Mouse (Mus musculus) limb, embryonic 15.5 days (tissue): ENCODE results near the gene Ddx27. TPM values are rescaled to one million over a fixed set of nuclear protein-coding genes. Genes with fewer than 3 reads are reported as not detected.

Experiments used
- ATAC-seq: fragments of 200-750 bp; cut with Nextera tagmentation; 2 replicates; pipeline ENCODE4 v1.8.0; 2017; ENCODE audit warnings: low read depth, moderate TSS enrichment; ENCODE audit not compliant: insufficient number of reproducible peaks, low FRiP score, low TSS enrichment
- H3K27ac ChIP-seq: fragments of 300-500 bp; sonication (generic); 2 replicates; pipeline ENCODE4 v1.5.1; 2015; ENCODE audit warnings: moderate library complexity, mild to moderate bottlenecking, inconsistent platforms
- H3K27me3 ChIP-seq: fragments of 300-500 bp; sonication (generic); 2 replicates; pipeline ENCODE4 v1.6.1; 2015; ENCODE audit warnings: inconsistent platforms
- H3K36me3 ChIP-seq: fragments of 300-500 bp; sonication (generic); 2 replicates; pipeline ENCODE4 v1.6.1; 2015; ENCODE audit warnings: inconsistent platforms
- H3K4me1 ChIP-seq: fragments of 300-500 bp; sonication (generic); 2 replicates; pipeline ENCODE4 v1.6.1; 2015; ENCODE audit warnings: inconsistent platforms
- H3K4me2 ChIP-seq: fragments of 300-500 bp; sonication (generic); 2 replicates; pipeline ENCODE4 v1.6.1; 2015; ENCODE audit warnings: mild to moderate bottlenecking, inconsistent platforms
- H3K4me3 ChIP-seq: fragments of 300-500 bp; sonication (generic); 2 replicates; pipeline ENCODE4 v1.5.1; 2015; ENCODE audit warnings: mild to moderate bottlenecking, inconsistent platforms
- H3K9ac ChIP-seq: fragments of 300-500 bp; sonication (generic); 2 replicates; pipeline ENCODE4 v1.6.1; 2015; ENCODE audit warnings: inconsistent platforms
- H3K9me3 ChIP-seq: fragments of 300-500 bp; sonication (generic); 2 replicates; pipeline ENCODE4 v1.6.1; 2016; ENCODE audit warnings: inconsistent platforms
- WGBS: fragments of 180-500 bp; shearing (Covaris S2); methylation state at CpG from one replicate; pipeline ENCODE4 v1.1.7; 2015; 5-methylcytosine and 5-hydroxymethylcytosine counted together
- polyA plus RNA-seq: library from polyadenylated mRNA; unstranded; fragments of >200 nt; fragmentation: Nextera tagmentation; extraction: Ambion mirVana; gene quantifications from 2 replicates; pipeline ENCODE4 v1.2.1, GENCODE M21; 2015

The Ddx27 gene
- polyA plus RNA-seq, 1 experiment from 2014 or later: 45.3 TPM

DNA sequence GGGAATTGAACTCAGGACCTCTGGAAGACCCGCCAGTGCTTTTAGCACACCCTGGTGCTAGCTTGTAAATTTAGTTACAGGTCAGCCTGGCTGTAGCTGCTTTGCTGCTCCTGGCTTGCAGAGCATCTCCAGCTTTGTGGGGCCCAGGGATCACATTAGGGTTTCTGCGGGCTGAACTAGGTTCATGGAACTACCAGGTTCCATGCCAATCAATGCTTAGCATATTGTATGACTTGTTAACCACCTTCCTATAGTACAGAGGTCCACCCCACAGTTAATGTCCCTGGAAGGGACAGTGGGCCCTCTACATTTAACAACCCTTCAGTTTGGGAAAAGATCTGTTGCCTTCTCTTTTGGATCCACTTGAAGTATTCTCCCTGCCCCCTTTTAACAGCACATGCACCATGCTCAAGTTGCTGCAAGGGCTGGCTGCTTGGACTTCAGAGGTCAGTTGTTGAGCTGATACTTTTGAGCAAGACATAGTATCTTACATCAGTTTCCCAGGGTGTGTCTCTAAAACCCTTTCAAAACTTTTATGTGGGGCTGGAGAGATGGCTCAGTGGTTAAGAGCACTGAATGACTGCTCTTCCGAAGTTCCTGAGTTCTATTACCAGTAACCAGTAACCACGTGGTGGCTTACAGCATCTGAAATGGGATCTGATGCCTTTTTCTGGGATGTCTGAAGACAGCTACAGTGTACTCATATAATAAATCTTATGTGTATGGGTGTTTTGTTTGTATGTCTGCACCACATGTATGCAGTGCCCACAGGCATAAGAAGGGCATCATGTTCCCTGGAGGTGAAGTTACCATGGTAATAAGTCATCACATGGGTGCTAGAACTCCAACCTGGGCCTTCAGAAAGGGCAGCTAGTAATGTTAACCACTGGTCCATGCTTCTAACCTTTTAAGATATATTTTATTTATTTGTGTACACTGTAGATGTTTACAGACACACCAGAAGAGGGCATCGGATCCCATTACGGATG is 51.8 kb downstream of the Ddx27 start:
- no peak for ATAC-seq
- H3K27me3 ChIP-seq: no peaks in the 10 kb centered on the region
- H3K9ac ChIP-seq: no peak overlapping the region
- peak overlapping the region; percentile 54; the same call in 1 of the 2 replicates for H3K27ac ChIP-seq
- peaks cover 23% of the 10 kb centered on the region for H3K36me3 ChIP-seq
- no peak overlapping the region for H3K4me3 ChIP-seq
- 35% methylated on average over 6 of the region's 6 CpGs for WGBS
- no peak overlapping the region for H3K4me2 ChIP-seq
- no peaks in the 10 kb centered on the region for H3K9me3 ChIP-seq
- peaks cover 22% of the 10 kb centered on the region for H3K4me1 ChIP-seq

DNA sequence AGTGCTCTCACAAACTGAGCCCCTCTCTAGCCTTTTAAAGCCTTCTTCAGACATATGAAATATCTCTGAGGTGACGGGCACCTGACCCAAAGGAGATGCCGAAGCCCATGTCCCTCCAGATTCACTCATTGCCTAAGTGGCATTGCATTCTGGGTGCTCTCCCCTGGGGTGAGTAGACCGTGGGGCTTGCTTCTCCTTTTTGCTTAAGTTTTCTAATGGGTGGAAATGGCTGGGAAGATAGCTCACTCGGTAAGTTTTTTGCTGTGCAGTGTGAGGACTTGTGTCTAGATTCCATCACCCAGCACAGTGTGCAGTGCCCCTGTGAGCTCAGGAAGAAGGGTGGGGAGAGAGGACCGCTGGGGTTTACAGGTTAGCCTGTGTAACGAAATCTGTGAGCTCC is 52.6 kb downstream of the Ddx27 start:
- H3K27me3 ChIP-seq: no peaks in the 10 kb centered on the region
- no peak overlapping the region for H3K9ac ChIP-seq
- ATAC-seq: no peak
- 37% methylated on average over 6 of the region's 6 CpGs for WGBS
- H3K4me1 ChIP-seq: peaks cover 25% of the 10 kb centered on the region
- H3K4me2 ChIP-seq: no peak overlapping the region
- H3K27ac ChIP-seq: peak overlapping the region; percentile 38; the same call in 1 of the 2 replicates
- H3K36me3 ChIP-seq: peaks cover 23% of the 10 kb centered on the region
- no peak overlapping the region for H3K4me3 ChIP-seq
- no peaks in the 10 kb centered on the region for H3K9me3 ChIP-seq

DNA sequence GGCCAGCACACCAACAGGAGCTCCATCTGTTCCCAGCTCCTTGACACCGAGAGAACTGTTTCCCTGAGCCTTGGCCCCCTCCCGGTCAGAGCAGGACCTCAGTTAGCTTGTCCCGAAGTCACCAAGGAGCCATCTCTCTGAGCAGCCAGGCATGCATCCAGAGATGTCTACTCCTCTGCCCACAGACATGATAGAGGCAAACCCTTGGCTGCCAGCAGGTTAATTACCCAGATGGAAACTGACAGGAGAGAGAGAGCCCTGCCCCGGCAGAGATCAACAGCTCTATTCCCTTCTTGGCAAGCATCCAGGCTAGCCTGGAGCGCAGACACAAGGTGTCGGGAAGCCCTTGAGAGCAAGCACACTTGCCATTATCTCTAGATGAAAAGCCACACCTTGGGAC is 55.3 kb downstream of the Ddx27 start:
- Histone ChIP-seq H3K4me2 (no peak overlapping the region), H3K27me3 (no peaks in the 10 kb centered on the region), H3K9me3 (no peaks in the 10 kb centered on the region), H3K27ac (no peak overlapping the region), H3K4me3 (no peak overlapping the region), H3K9ac (no peak overlapping the region), H3K4me1 (peaks cover 19% of the 10 kb centered on the region; the same call in 1 of the 2 replicates), H3K36me3 (peaks cover 14% of the 10 kb centered on the region)
- 64% methylated on average over 6 of the region's 6 CpGs for WGBS
- ATAC-seq: no peak

DNA sequence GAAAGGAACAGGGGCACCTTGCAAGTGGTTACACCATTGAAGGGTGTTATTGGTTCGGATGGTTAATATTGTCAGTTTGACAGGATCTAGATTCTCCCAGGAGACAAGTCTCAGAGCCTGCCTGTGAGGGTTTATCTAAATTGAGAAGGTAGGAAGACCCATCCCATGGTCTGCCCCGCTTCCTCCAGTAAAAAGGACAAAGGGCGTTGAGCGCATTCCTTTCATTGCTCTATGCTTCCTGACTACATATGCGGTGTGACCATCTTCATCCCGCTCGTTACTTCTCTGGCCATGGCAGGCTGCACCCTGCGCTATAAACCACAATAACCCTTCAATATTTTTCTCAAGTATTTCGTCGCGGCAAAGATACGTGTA is 56.3 kb downstream of the Ddx27 start:
- 19% methylated on average over 12 of the region's 12 CpGs for WGBS
- H3K27ac ChIP-seq: peak overlapping the region; percentile 71; the same call in 1 of the 2 replicates
- H3K9me3 ChIP-seq: no peaks in the 10 kb centered on the region
- H3K9ac ChIP-seq: peak overlapping the region; percentile 39; the same call in 1 of the 2 replicates
- no peaks in the 10 kb centered on the region for H3K27me3 ChIP-seq
- H3K4me1 ChIP-seq: peaks cover 13% of the 10 kb centered on the region; the same call in 1 of the 2 replicates
- peak overlapping the region; percentile 77 for H3K4me2 ChIP-seq
- H3K36me3 ChIP-seq: peaks cover 6% of the 10 kb centered on the region; the same call in 1 of the 2 replicates
- ATAC-seq: no peak
- peak overlapping the region; percentile 52 for H3K4me3 ChIP-seq

DNA sequence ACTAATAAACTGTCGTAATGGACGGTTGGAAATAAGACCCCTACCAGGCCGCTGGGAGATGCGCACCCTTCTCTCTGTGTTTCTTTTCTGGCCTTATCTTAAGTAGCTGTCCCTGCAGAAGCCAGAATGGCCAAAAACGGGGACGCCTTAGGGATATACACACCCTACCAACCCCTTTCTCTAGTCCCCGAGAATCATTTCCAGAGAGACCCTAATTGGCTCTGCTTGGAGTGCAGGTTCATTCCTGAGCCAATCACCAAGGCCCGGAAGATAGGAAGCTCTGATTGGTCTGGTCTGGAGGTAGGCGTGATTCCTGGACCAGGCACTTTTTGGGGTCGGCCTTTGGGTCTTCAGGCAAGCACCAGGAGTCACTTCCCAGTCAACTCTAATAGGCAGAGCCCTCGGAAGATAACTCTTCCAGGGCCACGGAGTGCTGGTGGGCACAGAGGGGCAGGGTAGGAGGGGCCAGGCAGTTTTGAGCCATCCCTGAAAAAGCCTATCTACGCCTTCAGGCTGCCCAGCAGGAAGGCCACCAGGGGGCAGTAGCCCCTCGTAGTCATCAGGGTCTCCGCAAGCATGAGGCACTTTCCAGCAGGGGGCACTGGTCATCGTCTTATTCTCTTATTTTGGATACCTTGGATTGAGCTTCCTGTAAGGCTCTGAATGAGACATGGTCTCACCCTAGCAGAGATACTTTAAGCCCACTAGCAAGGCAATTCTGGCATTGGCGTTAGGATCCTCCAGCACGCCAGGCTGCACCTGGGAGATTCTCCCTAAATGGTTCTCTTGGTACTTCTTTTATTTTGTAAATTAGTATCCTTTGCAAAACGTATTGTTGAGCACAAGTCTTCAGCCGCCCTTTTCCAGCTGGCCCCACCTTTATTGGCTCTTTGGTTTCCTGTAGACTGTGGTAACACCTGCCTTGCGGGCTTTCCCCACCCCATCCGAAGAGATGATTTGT is 56.9 kb downstream of the Ddx27 start:
- ATAC-seq: peak; percentile 90
- Histone ChIP-seq H3K9ac (peak overlapping the region; percentile 39; the same call in 1 of the 2 replicates), H3K4me2 (peak overlapping the region; percentile 77), H3K4me3 (peak overlapping the region; percentile 52), H3K27me3 (no peaks in the 10 kb centered on the region), H3K27ac (peak overlapping the region; percentile 71), H3K4me1 (peaks cover 13% of the 10 kb centered on the region; the same call in 1 of the 2 replicates), H3K9me3 (no peaks in the 10 kb centered on the region), H3K36me3 (0 out of 2 replicates have a peak, but pooled peaks cover under 1% of the 10 kb centered on the region)
- 7% methylated on average over 22 of the region's 22 CpGs for WGBS

DNA sequence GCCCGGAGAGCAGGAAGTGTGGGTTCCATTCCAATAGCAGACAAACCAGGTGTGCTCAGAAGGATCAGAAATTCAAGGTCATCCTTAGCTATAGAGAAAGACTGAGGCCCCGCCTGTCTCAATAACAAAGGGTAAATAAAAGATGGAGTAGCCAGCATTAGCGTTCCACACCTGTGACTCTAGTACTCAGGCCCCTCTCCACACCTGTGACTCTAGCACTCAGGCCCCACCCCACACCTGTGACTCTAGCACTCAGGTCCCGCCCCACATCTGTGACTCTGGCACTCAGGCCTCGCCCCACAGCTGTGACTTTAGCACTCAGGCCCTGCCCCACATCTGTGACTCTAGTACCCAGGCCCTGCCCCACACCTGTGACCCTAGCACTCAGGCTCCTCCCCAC is 59.6 kb downstream of the Ddx27 start:
- Histone ChIP-seq H3K36me3 (no peaks in the 10 kb centered on the region), H3K4me2 (no peak overlapping the region), H3K4me3 (no peak overlapping the region), H3K27me3 (no peaks in the 10 kb centered on the region), H3K9ac (no peak overlapping the region), H3K27ac (no peak overlapping the region), H3K9me3 (no peaks in the 10 kb centered on the region), H3K4me1 (peaks cover 27% of the 10 kb centered on the region)
- no peak for ATAC-seq
- 89% methylated on average over 5 of the region's 5 CpGs for WGBS

DNA sequence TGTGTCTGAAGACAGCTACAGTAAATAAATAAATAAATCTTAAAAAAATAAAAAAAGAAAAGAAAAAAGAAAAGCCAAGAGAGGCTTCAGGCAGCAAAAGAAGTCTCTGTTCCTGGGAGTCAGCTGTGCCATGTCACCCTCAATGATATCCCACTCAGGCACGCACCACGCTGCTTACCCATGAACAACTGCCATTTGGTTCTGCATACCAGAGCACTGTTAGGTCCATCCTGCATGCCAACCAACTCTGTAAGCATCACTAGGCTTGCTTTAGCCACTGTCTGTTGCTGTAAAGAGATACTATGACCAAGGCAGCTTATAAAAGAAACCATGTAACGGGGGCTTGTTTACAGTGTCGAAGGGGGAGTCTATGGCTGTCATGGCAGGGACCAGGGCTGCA is 61.4 kb downstream of the Ddx27 start:
- no peak overlapping the region for H3K27ac ChIP-seq
- H3K4me1 ChIP-seq: peaks cover 31% of the 10 kb centered on the region
- H3K36me3 ChIP-seq: no peaks in the 10 kb centered on the region
- H3K9ac ChIP-seq: no peak overlapping the region
- ATAC-seq: no peak
- 86% methylated on average over 4 of the region's 4 CpGs for WGBS
- no peak overlapping the region for H3K4me2 ChIP-seq
- no peaks in the 10 kb centered on the region for H3K27me3 ChIP-seq
- H3K9me3 ChIP-seq: no peaks in the 10 kb centered on the region
- no peak overlapping the region for H3K4me3 ChIP-seq

DNA sequence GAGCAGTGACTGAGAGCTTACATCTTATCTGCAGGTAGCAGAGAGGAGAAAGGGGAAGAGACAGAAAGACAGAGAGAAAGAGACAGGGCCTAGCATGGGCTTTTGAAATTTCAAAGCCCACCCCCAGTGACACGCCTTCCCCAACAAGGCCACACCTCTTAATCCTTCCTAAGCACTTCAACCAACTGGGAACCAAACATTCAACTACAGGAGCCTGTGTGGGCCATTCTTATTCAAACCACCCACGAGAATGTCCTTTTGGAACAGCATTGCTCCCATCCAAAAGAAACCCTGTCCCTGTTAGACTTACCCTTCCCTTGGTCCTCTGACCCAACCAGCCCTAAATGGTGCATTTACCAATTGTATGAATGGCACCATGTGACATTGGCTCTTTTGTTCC is 61.8 kb downstream of the Ddx27 start:
- H3K36me3 ChIP-seq: no peaks in the 10 kb centered on the region
- WGBS: 72% methylated on average over 2 of the region's 2 CpGs

DNA sequence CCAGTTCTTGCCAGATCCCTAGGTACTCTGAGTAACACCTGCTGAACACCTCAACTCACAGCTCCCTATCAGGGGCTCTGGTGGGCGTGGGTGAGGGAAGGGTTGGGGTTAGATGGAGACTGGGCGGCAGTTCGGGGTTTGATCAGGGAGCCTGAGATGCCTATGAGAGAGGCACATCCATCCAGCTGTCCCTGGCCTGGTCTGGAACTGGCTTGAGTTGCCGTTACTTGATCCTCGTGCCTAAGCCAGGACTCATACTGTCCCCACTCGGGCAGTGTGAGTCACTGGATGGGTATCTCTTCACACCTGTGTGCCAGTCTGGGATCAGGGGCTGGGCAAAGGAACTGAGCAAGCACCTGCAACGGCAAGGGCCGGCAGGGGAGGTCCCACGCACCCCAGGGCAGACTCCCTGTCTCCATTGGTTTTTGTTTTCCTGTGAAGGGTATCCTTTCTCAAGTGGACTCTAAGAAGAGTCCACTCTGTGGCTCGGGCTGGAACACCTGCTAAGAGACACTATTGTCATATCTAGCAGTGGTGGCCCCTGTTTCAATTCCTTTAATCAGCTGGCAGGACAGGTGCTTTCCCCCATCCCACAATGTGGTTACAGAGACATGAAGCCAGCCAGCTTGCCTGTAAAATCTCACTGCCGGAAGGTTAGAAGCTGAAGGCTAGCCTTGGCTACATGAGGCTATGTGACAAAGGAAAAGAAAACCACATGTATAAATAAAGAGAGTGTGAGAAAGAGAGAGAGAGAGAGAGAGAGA is 62.4 kb downstream of the Ddx27 start:
- H3K4me3 ChIP-seq: no peak overlapping the region
- H3K36me3 ChIP-seq: no peaks in the 10 kb centered on the region
- H3K9ac ChIP-seq: no peak overlapping the region
- 71% methylated on average over 11 of the region's 11 CpGs for WGBS
- no peak overlapping the region for H3K4me2 ChIP-seq
- no peak overlapping the region for H3K27ac ChIP-seq
- no peaks in the 10 kb centered on the region for H3K9me3 ChIP-seq
- ATAC-seq: no peak
- H3K4me1 ChIP-seq: peaks cover 25% of the 10 kb centered on the region
- H3K27me3 ChIP-seq: no peaks in the 10 kb centered on the region

More for the DNA sequence above, 61.8 kb downstream of the Ddx27 start:
- Histone ChIP-seq H3K9ac (no peak overlapping the region), H3K27me3 (no peaks in the 10 kb centered on the region), H3K4me3 (no peak overlapping the region), H3K9me3 (no peaks in the 10 kb centered on the region), H3K27ac (no peak overlapping the region), H3K4me2 (no peak overlapping the region), H3K4me1 (peaks cover 28% of the 10 kb centered on the region)
- ATAC-seq: no peak

DNA sequence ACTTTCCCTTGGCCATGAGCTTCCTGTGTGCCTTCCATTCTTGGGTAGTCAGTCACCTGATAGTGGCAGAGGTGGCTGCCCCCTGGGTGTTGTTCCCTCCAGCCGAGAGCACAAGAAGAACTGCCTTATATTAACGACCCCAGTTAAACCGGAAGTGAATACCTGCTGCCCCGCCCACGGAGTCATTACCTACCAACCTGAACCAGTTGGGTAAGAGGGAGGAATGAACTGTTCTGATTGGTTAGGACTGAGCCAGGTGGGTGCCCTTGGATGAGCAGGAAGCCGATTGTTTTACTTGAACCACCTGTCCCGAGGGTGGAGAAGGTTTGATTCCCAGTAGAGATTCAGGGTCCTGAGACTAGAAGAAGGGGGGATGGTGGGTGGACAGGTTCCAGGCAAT is 63.5 kb downstream of the Ddx27 start:
- Histone ChIP-seq H3K4me1 (peaks cover 23% of the 10 kb centered on the region), H3K27me3 (no peaks in the 10 kb centered on the region), H3K4me3 (no peak overlapping the region), H3K27ac (no peak overlapping the region), H3K9ac (no peak overlapping the region), H3K36me3 (no peaks in the 10 kb centered on the region), H3K4me2 (no peak overlapping the region), H3K9me3 (no peaks in the 10 kb centered on the region)
- ATAC-seq: no peak
- 36% methylated on average over 7 of the region's 7 CpGs for WGBS

DNA sequence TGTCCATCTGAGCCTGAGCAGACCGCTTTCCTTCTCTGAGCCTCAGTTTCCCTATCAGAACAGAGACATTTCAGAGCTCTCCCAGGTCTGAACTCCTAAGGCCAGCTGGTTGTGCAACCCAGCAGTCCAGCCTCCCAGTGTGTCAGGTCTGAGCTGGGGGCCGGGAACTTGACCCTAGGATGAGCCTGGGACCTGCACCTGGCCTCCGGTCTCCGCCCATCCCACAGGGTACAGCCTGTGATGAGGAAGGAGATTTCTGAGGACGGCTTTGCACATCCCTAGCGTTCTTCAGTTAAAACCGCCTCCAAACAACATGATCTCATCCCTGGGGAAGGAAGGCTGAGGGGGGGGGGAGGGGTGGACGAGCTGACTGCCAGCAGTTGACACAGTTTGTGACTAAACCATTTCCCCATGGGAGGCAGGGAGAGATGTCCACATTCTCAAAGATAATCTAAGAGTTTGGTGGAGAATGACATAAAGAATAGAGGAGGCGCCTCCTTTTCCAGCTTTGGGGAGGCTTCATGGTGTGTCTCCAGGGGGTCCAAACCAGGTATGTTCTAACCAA is 64.0 kb downstream of the Ddx27 start:
- Histone ChIP-seq H3K4me3 (no peak overlapping the region), H3K27ac (0 out of 2 replicates have a peak overlapping the region, but pooled peaks have one; percentile 33), H3K36me3 (no peaks in the 10 kb centered on the region), H3K4me1 (peaks cover 23% of the 10 kb centered on the region), H3K4me2 (no peak overlapping the region), H3K27me3 (no peaks in the 10 kb centered on the region), H3K9me3 (no peaks in the 10 kb centered on the region), H3K9ac (no peak overlapping the region)
- ATAC-seq: 0 out of 2 replicates have a peak, but pooled peaks have one; percentile 35
- WGBS: 51% methylated on average over 9 of the region's 9 CpGs
